17 mouse cellular contexts compared by ENCODE assay signal in the genomic region with DNA sequence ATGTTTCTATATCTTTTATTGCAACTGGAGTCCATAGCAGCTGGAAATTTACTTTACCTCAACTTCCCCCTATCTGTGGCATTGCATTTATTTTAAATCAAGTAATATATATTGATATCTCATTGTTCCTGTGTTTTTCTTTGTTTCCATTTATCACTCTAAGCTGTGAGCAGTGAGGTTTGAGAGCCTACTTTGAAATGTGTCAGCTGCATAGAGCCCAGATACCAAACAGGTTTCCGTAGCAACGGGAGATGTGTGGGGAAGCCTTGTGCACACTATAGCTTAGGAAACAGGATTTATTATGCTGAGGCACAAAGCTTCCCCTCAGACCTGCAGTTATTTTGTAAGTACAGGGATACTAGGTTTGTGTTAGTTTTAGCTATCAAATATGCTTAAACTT. TPM values are rescaled to one million over a fixed set of nuclear protein-coding genes. Genes with fewer than 3 reads are reported as not detected.
DNase-seq lines count a peak whose midpoint lies in the region; ATAC-seq lines count a peak whose summit lies in the region.
"Had no signal": no experiment of that assay in that cellular context is flagged by ENCODE, and none has a peak within 500 bp of the region (broad histone marks: within the 10 kb centered on the region; RNA-seq: fewer than 3 reads in every experiment).

No protein-coding gene starts in this region.

- no peak overlapping the region for H3K27ac ChIP-seq in forebrain, embryonic 11.5 days (ENCODE audit: low read depth, low read length)
- H3K27ac ChIP-seq in forebrain, embryonic 10.5 days: no peak overlapping the region
- no peak overlapping the region for H3K27ac ChIP-seq in forebrain, embryonic 16.5 days (ENCODE audit: low read length)
- H3K27ac ChIP-seq in midbrain, embryonic 12.5 days (replicated peaks): no peak overlapping the region
- H3K27ac ChIP-seq: embryonic facial prominence, embryonic 13.5 days; liver, embryonic 13.5 days had no signal

- no peak overlapping the region for H3K9ac ChIP-seq in forebrain, embryonic 11.5 days (ENCODE audit: low read length)
- no peak overlapping the region for H3K9ac ChIP-seq in forebrain, embryonic 16.5 days (replicated peaks; ENCODE audit: low read depth, low read length)
- no peak overlapping the region for H3K9ac ChIP-seq in midbrain, embryonic 12.5 days (replicated peaks)
- H3K9ac ChIP-seq: embryonic facial prominence, embryonic 13.5 days; liver, embryonic 13.5 days had no signal

- peak; percentile 73; the same call in 1 of the 2 replicates for ATAC-seq in forebrain, embryonic 11.5 days (replicated peaks; ENCODE audit: low FRiP score)
- peak; percentile 94 for ATAC-seq in forebrain, embryonic 16.5 days
- peak; percentile 89 for ATAC-seq in midbrain, embryonic 12.5 days (ENCODE audit: low FRiP score, low read depth)
- no peak for ATAC-seq in megakaryocyte-erythroid progenitor cell, adult 5-6 weeks (replicated peaks; ENCODE audit: low FRiP score, low TSS enrichment, poor library complexity, severe bottlenecking)

- H3K36me3 ChIP-seq in forebrain, embryonic 11.5 days (ENCODE audit: control insufficient read depth, insufficient read depth, low read length): no peaks in the 10 kb centered on the region
- H3K36me3 ChIP-seq in forebrain, embryonic 10.5 days (replicated peaks): no peaks in the 10 kb centered on the region
- no peaks in the 10 kb centered on the region for H3K36me3 ChIP-seq in forebrain, embryonic 16.5 days (ENCODE audit: control insufficient read depth, insufficient read depth)
- H3K36me3 ChIP-seq in midbrain, embryonic 12.5 days: no peaks in the 10 kb centered on the region
- H3K36me3 ChIP-seq: embryonic facial prominence, embryonic 13.5 days; liver, embryonic 13.5 days had no signal

- 83% methylated on average over 2 of the region's 2 CpGs for WGBS in forebrain, embryonic 11.5 days
- WGBS in forebrain, embryonic 10.5 days: 79% methylated on average over 2 of the region's 2 CpGs
- WGBS in forebrain, embryonic 16.5 days: 39% methylated on average over 2 of the region's 2 CpGs
- 48% methylated on average over 2 of the region's 2 CpGs for WGBS in midbrain, embryonic 12.5 days

- no peak overlapping the region for H3K4me3 ChIP-seq in forebrain, embryonic 11.5 days (ENCODE audit: low read depth, low read length)
- H3K4me3 ChIP-seq in forebrain, embryonic 10.5 days: no peak overlapping the region
- H3K4me3 ChIP-seq in forebrain, embryonic 16.5 days (replicated peaks; ENCODE audit: low read length): no peak overlapping the region
- no peak overlapping the region for H3K4me3 ChIP-seq in midbrain, embryonic 12.5 days
- H3K4me3 ChIP-seq: embryonic facial prominence, embryonic 13.5 days; liver, embryonic 13.5 days had no signal

- H3K4me2 ChIP-seq in forebrain, embryonic 11.5 days (ENCODE audit: low read depth, low read length, severe bottlenecking): no peak overlapping the region
- H3K4me2 ChIP-seq in forebrain, embryonic 16.5 days (ENCODE audit: low read length): no peak overlapping the region
- no peak overlapping the region for H3K4me2 ChIP-seq in midbrain, embryonic 12.5 days (replicated peaks)
- H3K4me2 ChIP-seq: embryonic facial prominence, embryonic 13.5 days; liver, embryonic 13.5 days had no signal

- no peak for DNase-seq in forebrain, embryonic 11.5 days (ENCODE audit: low spot score)
- DNase-seq in forebrain, embryonic 10.5 days (ENCODE audit: extremely low spot score, low spot score): no peak
- peak; percentile 37 for DNase-seq in brain, adult 2 months (ENCODE audit: low read depth, low spot score)
- no peak for DNase-seq in thymus, postnatal 4 days
- DNase-seq in cerebellum, adult 11-12 months: no peak
- DNase-seq: adrenal gland, postnatal 10 days; cerebellum, adult 11 months; kidney, postnatal 14 days; liver, embryonic 13.5 days; lung, postnatal 10 days had no signal

- H3K4me1 ChIP-seq in forebrain, embryonic 11.5 days (replicated peaks; ENCODE audit: control insufficient read depth, insufficient read depth, low read length): no peaks in the 10 kb centered on the region
- H3K4me1 ChIP-seq in forebrain, embryonic 10.5 days: peaks cover 2% of the 10 kb centered on the region; the same call in 1 of the 2 replicates
- no peaks in the 10 kb centered on the region for H3K4me1 ChIP-seq in forebrain, embryonic 16.5 days (replicated peaks; ENCODE audit: control insufficient read depth, insufficient read depth, low read length)
- no peaks in the 10 kb centered on the region for H3K4me1 ChIP-seq in midbrain, embryonic 12.5 days
- H3K4me1 ChIP-seq: embryonic facial prominence, embryonic 13.5 days; liver, embryonic 13.5 days had no signal

- no peaks in the 10 kb centered on the region for H3K27me3 ChIP-seq in forebrain, embryonic 11.5 days (ENCODE audit: control insufficient read depth, insufficient read depth, low read length)
- H3K27me3 ChIP-seq in forebrain, embryonic 10.5 days (ENCODE audit: poor library complexity, severe bottlenecking): no peaks in the 10 kb centered on the region
- H3K27me3 ChIP-seq in forebrain, embryonic 16.5 days (replicated peaks; ENCODE audit: control insufficient read depth, insufficient read depth, low read length): no peaks in the 10 kb centered on the region
- no peaks in the 10 kb centered on the region for H3K27me3 ChIP-seq in midbrain, embryonic 12.5 days
- H3K27me3 ChIP-seq: embryonic facial prominence, embryonic 13.5 days; liver, embryonic 13.5 days had no signal

- no peaks in the 10 kb centered on the region for H3K9me3 ChIP-seq in forebrain, embryonic 11.5 days (ENCODE audit: control insufficient read depth, low read length)
- no peaks in the 10 kb centered on the region for H3K9me3 ChIP-seq in forebrain, embryonic 10.5 days
- H3K9me3 ChIP-seq in forebrain, embryonic 16.5 days (ENCODE audit: control insufficient read depth, low read length): no peaks in the 10 kb centered on the region
- no peaks in the 10 kb centered on the region for H3K9me3 ChIP-seq in midbrain, embryonic 12.5 days
- H3K9me3 ChIP-seq: embryonic facial prominence, embryonic 13.5 days; liver, embryonic 13.5 days had no signal

RNA-seq across cellular contexts. Expression of gene 4930550L24Rik, which starts 58.8 kb away (rescaled TPM):
- polyA plus RNA-seq in forebrain, embryonic 11.5 days (2014; fragmentation: Nextera tagmentation; extraction: Ambion mirVana): not detected in 2 replicates
- not detected in 2 replicates for polyA plus RNA-seq in forebrain, embryonic 10.5 days (2016; fragmentation: Nextera tagmentation; extraction: Ambion mirVana)
- 0.18 and 0.20 TPM in 2 replicates for polyA plus RNA-seq in forebrain, embryonic 16.5 days (2015; fragmentation: Nextera tagmentation; extraction: Ambion mirVana)
- polyA plus RNA-seq in midbrain, embryonic 12.5 days (2016; fragmentation: Nextera tagmentation; extraction: Ambion mirVana): not detected in 2 replicates
- total RNA-seq in megakaryocyte-erythroid progenitor cell, adult 5-6 weeks (2014; fragmentation: Nextera tagmentation): not detected in 2 replicates
- total RNA-seq in megakaryocyte-erythroid progenitor cell, adult 5-6 weeks (2017): not detected in 2 replicates
- total RNA-seq: adrenal gland, postnatal 10 days; granulocyte monocyte progenitor cell, adult 5-6 weeks; left cerebral cortex, postnatal 36 days had no signal
- polyA plus RNA-seq: embryonic facial prominence, embryonic 13.5 days; intestine, embryonic 14.5 days had no signal
